Mouse (Mus musculus) cortical plate, adult 2 months (tissue): ENCODE results near the gene AU022252.

Experiments used
- CTCF ChIP-seq: fragments of 200-500 bp; IDR thresholded peaks from 2 replicates; pipeline ENCODE4 v1.5.1; 2011; ENCODE audit warnings: mild to moderate bottlenecking, control low read depth, low read length; ENCODE audit not compliant: insufficient read depth; ENCODE audit errors: extremely low read depth
- POLR2A ChIP-seq: fragments of 200-500 bp; IDR thresholded peaks from 2 replicates; pipeline ENCODE4 v1.6.1; 2011; ENCODE audit warnings: mild to moderate bottlenecking, low read length, control low read depth; ENCODE audit not compliant: insufficient read depth; ENCODE audit errors: extremely low read depth

DNA sequence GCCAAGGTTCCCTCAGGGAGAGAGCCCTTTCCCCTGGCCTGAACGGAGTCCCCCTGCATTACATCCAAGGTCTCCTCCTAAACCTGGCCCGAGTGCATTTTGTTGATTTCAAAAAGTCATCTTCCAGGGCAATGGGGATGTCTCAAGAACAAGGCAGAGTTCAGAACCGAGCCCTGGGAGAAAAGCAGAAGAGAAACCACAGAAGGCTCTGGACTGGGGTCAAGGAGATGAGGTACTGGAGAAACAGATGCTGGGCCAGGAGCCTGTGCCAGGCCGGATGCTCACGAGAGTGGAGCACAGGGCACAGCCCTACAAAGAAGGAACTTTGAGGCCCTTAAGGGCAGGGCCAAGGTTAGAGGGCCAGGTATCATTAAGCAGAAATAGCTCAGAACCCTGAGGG is 54.8 kb downstream of the AU022252 start:
- TF ChIP-seq CTCF (no peak), POLR2A (no peak)
